Comparison of ENCODE assay signal across 7 mouse cellular contexts in the genomic region with DNA sequence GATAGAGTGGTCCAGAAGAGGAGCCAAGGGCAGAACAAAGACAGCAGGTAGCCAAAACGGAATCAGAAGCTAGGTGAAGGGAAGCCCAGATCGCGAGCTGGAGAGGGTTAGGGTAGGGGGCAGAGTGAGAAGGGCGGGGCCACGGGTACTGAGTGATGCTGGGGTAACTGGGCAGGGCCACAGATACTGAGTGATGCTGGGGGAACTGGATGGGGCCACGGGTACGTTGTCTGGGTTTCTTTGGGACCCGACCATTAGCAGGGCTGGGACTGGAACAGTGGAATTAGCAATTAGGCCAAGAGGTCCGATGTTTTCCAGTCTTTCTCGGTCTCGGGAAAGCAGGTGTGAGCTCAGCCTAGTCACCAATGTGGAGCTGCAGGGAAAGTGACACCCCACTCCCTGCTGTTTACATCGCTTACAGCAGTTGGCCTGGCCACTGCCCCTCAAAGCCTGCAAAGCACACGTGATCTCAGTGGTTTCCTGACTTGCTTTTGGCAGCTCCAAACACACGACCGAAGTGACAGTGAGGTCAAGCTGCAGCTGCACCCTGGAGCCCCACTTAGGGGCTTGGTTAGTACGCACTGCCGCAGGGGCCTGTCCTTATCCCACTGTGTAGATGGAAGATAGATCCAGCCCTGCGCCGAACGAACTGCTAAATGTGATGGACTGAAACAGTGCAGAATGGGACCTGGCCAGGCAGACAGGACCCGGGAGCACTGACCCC. TPM values are rescaled to one million over a fixed set of nuclear protein-coding genes. Genes with fewer than 3 reads are reported as not detected.
DNase-seq lines count a peak whose midpoint lies in the region; ATAC-seq and TF ChIP-seq lines count a peak whose summit lies in the region.

No protein-coding gene starts in this region.

- no peak overlapping the region for H3K27ac ChIP-seq in lung, embryonic 14.5 days (ENCODE audit: low read depth)
- no peak overlapping the region for H3K27ac ChIP-seq in midbrain, embryonic 14.5 days (replicated peaks; ENCODE audit: low read depth, low read length)

- no peaks in the 10 kb centered on the region for H3K9me3 ChIP-seq in lung, embryonic 14.5 days (ENCODE audit: low read depth, low read length)
- no peaks in the 10 kb centered on the region for H3K9me3 ChIP-seq in midbrain, embryonic 14.5 days (ENCODE audit: control insufficient read depth, low read length)

- H3K4me1 ChIP-seq in lung, embryonic 14.5 days (ENCODE audit: insufficient read depth): peaks cover 13% of the 10 kb centered on the region
- peaks cover 12% of the 10 kb centered on the region for H3K4me1 ChIP-seq in midbrain, embryonic 14.5 days (ENCODE audit: control insufficient read depth, insufficient read depth, low read length)

- no peak for TF ChIP-seq CTCF in lung, embryonic 14.5 days (IDR thresholded peaks at IDR 0.05; ENCODE audit: low read depth)

- no peaks in the 10 kb centered on the region for H3K27me3 ChIP-seq in lung, embryonic 14.5 days (ENCODE audit: insufficient read depth, low read length)
- H3K27me3 ChIP-seq in midbrain, embryonic 14.5 days (ENCODE audit: control insufficient read depth, insufficient read depth, low read length): no peaks in the 10 kb centered on the region

- peak; percentile 80 for DNase-seq in ES-CJ7 (ENCODE audit: low read depth, low spot score)
- peak; percentile 16 for DNase-seq in Muller cell, postnatal 12 days (ENCODE audit: inconsistent ontology term)
- DNase-seq in kidney, adult 8-10 months: peak; percentile 44 to 59
- DNase-seq in lung, embryonic 14.5 days: peak; percentile 32
- DNase-seq in layer of hippocampus, adult 11-12 months (ENCODE audit: low spot score): no peak
- no peak for DNase-seq in urinary bladder, postnatal 10 days (ENCODE audit: low spot score)
- DNase-seq in midbrain, embryonic 14.5 days: no peak

- H3K4me2 ChIP-seq in lung, embryonic 14.5 days: no peak overlapping the region
- no peak overlapping the region for H3K4me2 ChIP-seq in midbrain, embryonic 14.5 days (ENCODE audit: low read length)

- no peak overlapping the region for H3K9ac ChIP-seq in lung, embryonic 14.5 days
- H3K9ac ChIP-seq in midbrain, embryonic 14.5 days (replicated peaks; ENCODE audit: low read length): no peak overlapping the region

- no peak for ATAC-seq in lung, embryonic 14.5 days (ENCODE audit: insufficient read depth)
- ATAC-seq in midbrain, embryonic 14.5 days (ENCODE audit: low FRiP score, low TSS enrichment): no peak

- 41% methylated on average over 21 of the region's 21 CpGs for WGBS in lung, embryonic 14.5 days
- 67% methylated on average over 21 of the region's 21 CpGs for WGBS in midbrain, embryonic 14.5 days

- no peak overlapping the region for H3K4me3 ChIP-seq in lung, embryonic 14.5 days (ENCODE audit: low read depth, low read length)
- no peak overlapping the region for H3K4me3 ChIP-seq in midbrain, embryonic 14.5 days (replicated peaks; ENCODE audit: low read depth, low read length)

- peaks cover 17% of the 10 kb centered on the region; the same call in 1 of the 2 replicates for H3K36me3 ChIP-seq in lung, embryonic 14.5 days (ENCODE audit: insufficient read depth)
- no peaks in the 10 kb centered on the region for H3K36me3 ChIP-seq in midbrain, embryonic 14.5 days (ENCODE audit: control insufficient read depth, insufficient read depth, low read length)

RNA-seq across cellular contexts. Expression of a gene that starts 4.5 kb away (rescaled TPM):
- 11.6 and 14.2 TPM in 2 replicates for polyA plus RNA-seq in lung, embryonic 14.5 days (2014; fragmentation: Nextera tagmentation; extraction: Ambion mirVana)
- 3.7 and 6.3 TPM in 2 replicates for polyA plus RNA-seq in midbrain, embryonic 14.5 days (2014; fragmentation: Nextera tagmentation; extraction: Ambion mirVana)

RNA-seq across cellular contexts. Expression of a gene that starts 44.5 kb away (rescaled TPM):
- 18.7 and 20.4 TPM in 2 replicates for polyA plus RNA-seq in lung, embryonic 14.5 days (2014; fragmentation: Nextera tagmentation; extraction: Ambion mirVana)
- 16.9 and 25.4 TPM in 2 replicates for polyA plus RNA-seq in midbrain, embryonic 14.5 days (2014; fragmentation: Nextera tagmentation; extraction: Ambion mirVana)

RNA-seq across cellular contexts. Expression of a gene that starts 44.7 kb away (rescaled TPM):
- polyA plus RNA-seq in lung, embryonic 14.5 days (2014; fragmentation: Nextera tagmentation; extraction: Ambion mirVana): 3.6 and 4.2 TPM in 2 replicates
- polyA plus RNA-seq in midbrain, embryonic 14.5 days (2014; fragmentation: Nextera tagmentation; extraction: Ambion mirVana): 26.4 and 26.9 TPM in 2 replicates

RNA-seq across cellular contexts. Expression of a gene that starts 46.8 kb away (rescaled TPM):
- polyA plus RNA-seq in lung, embryonic 14.5 days (2014; fragmentation: Nextera tagmentation; extraction: Ambion mirVana): 60.2 and 61.1 TPM in 2 replicates
- 122 and 133 TPM in 2 replicates for polyA plus RNA-seq in midbrain, embryonic 14.5 days (2014; fragmentation: Nextera tagmentation; extraction: Ambion mirVana)

RNA-seq across cellular contexts. Expression of a gene that starts 47.2 kb away (rescaled TPM):
- polyA plus RNA-seq in lung, embryonic 14.5 days (2014; fragmentation: Nextera tagmentation; extraction: Ambion mirVana): not detected in 2 replicates
- polyA plus RNA-seq in midbrain, embryonic 14.5 days (2014; fragmentation: Nextera tagmentation; extraction: Ambion mirVana): 21.8 and 24.7 TPM in 2 replicates

Comparison
In these comparisons a context has a peak if more than half of its experiments do, and no peak if none do; other contexts are left out.
1. DNase-seq: peak in ES-CJ7 (single experiment), Muller cell, postnatal 12 days (single experiment), kidney, adult 8-10 months (2 of 2) and lung, embryonic 14.5 days (single experiment); none in layer of hippocampus, adult 11-12 months (single experiment), urinary bladder, postnatal 10 days (single experiment) and midbrain, embryonic 14.5 days (single experiment).